In genomic region chr2:27734328-27734727, GRCm38 (mm10) we compare ENCODE assay signal across 9 mouse cellular contexts. TPM values are rescaled to one million over a fixed set of nuclear protein-coding genes. Genes with fewer than 3 reads are reported as not detected.
DNase-seq lines count a peak whose midpoint lies in the region; ATAC-seq and TF ChIP-seq lines count a peak whose summit lies in the region.
"Had no signal": no experiment of that assay in that cellular context is flagged by ENCODE, and none has a peak within 500 bp of the region (broad histone marks: within the 10 kb centered on the region; RNA-seq: fewer than 3 reads in every experiment).

No protein-coding gene starts in this region.

- peaks cover 25% of the 10 kb centered on the region for H3K4me1 ChIP-seq in hindbrain, postnatal 0 days (ENCODE audit: insufficient read depth, low read length)
- H3K4me1 ChIP-seq in hindbrain, embryonic 11.5 days (replicated peaks; ENCODE audit: control insufficient read depth, insufficient read depth, low read length), result peaks cover 20% of the 10 kb centered on the region
- peaks cover 16% of the 10 kb centered on the region for H3K4me1 ChIP-seq in embryonic facial prominence, embryonic 11.5 days (ENCODE audit: control insufficient read depth, insufficient read depth, low read length)
- peaks cover 45% of the 10 kb centered on the region for H3K4me1 ChIP-seq in heart, postnatal 0 days (ENCODE audit: control insufficient read depth, insufficient read depth)

- no peaks in the 10 kb centered on the region for H3K27me3 ChIP-seq in hindbrain, postnatal 0 days (ENCODE audit: insufficient read depth, low read length)
- no peaks in the 10 kb centered on the region for H3K27me3 ChIP-seq in hindbrain, embryonic 11.5 days (ENCODE audit: control insufficient read depth, insufficient read depth, low read length)
- H3K27me3 ChIP-seq in embryonic facial prominence, embryonic 11.5 days (ENCODE audit: control insufficient read depth, insufficient read depth, low read length), result no peaks in the 10 kb centered on the region
- H3K27me3 ChIP-seq in heart, postnatal 0 days (ENCODE audit: control insufficient read depth, insufficient read depth, low read length), result no peaks in the 10 kb centered on the region

- no peak for ATAC-seq in hindbrain, postnatal 0 days
- ATAC-seq in hindbrain, embryonic 11.5 days (ENCODE audit: low FRiP score), result no peak
- no peak for ATAC-seq in embryonic facial prominence, embryonic 11.5 days (replicated peaks; ENCODE audit: insufficient number of reproducible peaks, low FRiP score, low TSS enrichment, low read depth)
- ATAC-seq in heart, postnatal 0 days (ENCODE audit: insufficient read depth, low read depth), result peak; percentile 24
- ATAC-seq in CD4-positive, CD25-positive, alpha-beta regulatory T cell, adult 4 months, result no peak

- no peak for TF ChIP-seq CTCF in hindbrain, postnatal 0 days (IDR thresholded peaks at IDR 0.05; ENCODE audit: low read depth)
- no peak for TF ChIP-seq CTCF in heart, postnatal 0 days (IDR thresholded peaks at IDR 0.05; ENCODE audit: low read depth)

- no peak overlapping the region for H3K4me2 ChIP-seq in hindbrain, postnatal 0 days (ENCODE audit: low read depth, low read length)
- no peak overlapping the region for H3K4me2 ChIP-seq in hindbrain, embryonic 11.5 days (replicated peaks; ENCODE audit: low read depth, low read length)
- H3K4me2 ChIP-seq in embryonic facial prominence, embryonic 11.5 days (ENCODE audit: low read depth, low read length), result no peak overlapping the region
- no peak overlapping the region for H3K4me2 ChIP-seq in heart, postnatal 0 days (ENCODE audit: low read depth, low read length)

- no peak for TF ChIP-seq EP300 in heart, postnatal 0 days (IDR thresholded peaks at IDR 0.05; ENCODE audit: low read depth)

- no peaks in the 10 kb centered on the region for H3K36me3 ChIP-seq in hindbrain, postnatal 0 days (ENCODE audit: insufficient read depth, low read length)
- no peaks in the 10 kb centered on the region for H3K36me3 ChIP-seq in hindbrain, embryonic 11.5 days (ENCODE audit: control insufficient read depth, insufficient read depth, low read length)
- H3K36me3 ChIP-seq in embryonic facial prominence, embryonic 11.5 days (replicated peaks; ENCODE audit: control insufficient read depth, insufficient read depth, low read depth, low read length), result no peaks in the 10 kb centered on the region
- H3K36me3 ChIP-seq in heart, postnatal 0 days (replicated peaks; ENCODE audit: control insufficient read depth, insufficient read depth, low read length), result peaks cover 17% of the 10 kb centered on the region; the same call in 1 of the 2 replicates

- WGBS in hindbrain, postnatal 0 days, result 8% methylated on average over 1 of the region's 1 CpGs
- 25% methylated on average over 1 of the region's 1 CpGs for WGBS in hindbrain, embryonic 11.5 days
- WGBS in embryonic facial prominence, embryonic 11.5 days, result 8% methylated on average over 1 of the region's 1 CpGs
- 0% methylated on average over 1 of the region's 1 CpGs for WGBS in heart, postnatal 0 days

- DNase-seq in hindbrain, postnatal 0 days (ENCODE audit: low spot score), result peak; percentile 16
- no peak for DNase-seq in hindbrain, embryonic 11.5 days (ENCODE audit: low spot score)
- peak; percentile 46 for DNase-seq in embryonic facial prominence, embryonic 11.5 days (ENCODE audit: low spot score)
- no peak for DNase-seq in heart, postnatal 0 days (ENCODE audit: low spot score)
- DNase-seq in lung, postnatal 10 days, result peak; percentile 52
- no peak for DNase-seq in cerebellum, adult 18-20 months
- DNase-seq in adrenal gland, postnatal 4 days (ENCODE audit: low spot score in 2 of 2), result no peak
- DNase-seq: cerebellum, postnatal 14 days had no signal

- no peak overlapping the region for H3K9ac ChIP-seq in hindbrain, postnatal 0 days (replicated peaks; ENCODE audit: low read length)
- no peak overlapping the region for H3K9ac ChIP-seq in hindbrain, embryonic 11.5 days (ENCODE audit: low read depth, low read length)
- H3K9ac ChIP-seq in embryonic facial prominence, embryonic 11.5 days (replicated peaks; ENCODE audit: low read length), result no peak overlapping the region
- H3K9ac ChIP-seq in heart, postnatal 0 days (replicated peaks; ENCODE audit: low read depth, low read length), result no peak overlapping the region

- no peak overlapping the region for H3K27ac ChIP-seq in hindbrain, postnatal 0 days
- no peak overlapping the region for H3K27ac ChIP-seq in hindbrain, embryonic 11.5 days (ENCODE audit: low read depth, low read length)
- no peak overlapping the region for H3K27ac ChIP-seq in embryonic facial prominence, embryonic 11.5 days (replicated peaks; ENCODE audit: low read depth, low read length)
- H3K27ac ChIP-seq in heart, postnatal 0 days (ENCODE audit: low read depth), result peak overlapping the region; percentile 59

- no peak overlapping the region for H3K4me3 ChIP-seq in hindbrain, postnatal 0 days (ENCODE audit: low read length)
- H3K4me3 ChIP-seq in hindbrain, embryonic 11.5 days (ENCODE audit: low read depth, low read length), result no peak overlapping the region
- H3K4me3 ChIP-seq in embryonic facial prominence, embryonic 11.5 days (ENCODE audit: low read depth, low read length), result no peak overlapping the region
- H3K4me3 ChIP-seq in heart, postnatal 0 days (ENCODE audit: low read depth, low read length), result no peak overlapping the region

- no peaks in the 10 kb centered on the region for H3K9me3 ChIP-seq in hindbrain, postnatal 0 days (ENCODE audit: low read length)
- no peaks in the 10 kb centered on the region for H3K9me3 ChIP-seq in hindbrain, embryonic 11.5 days (ENCODE audit: control insufficient read depth, low read length)
- no peaks in the 10 kb centered on the region for H3K9me3 ChIP-seq in embryonic facial prominence, embryonic 11.5 days (replicated peaks; ENCODE audit: control insufficient read depth, low read length)
- H3K9me3 ChIP-seq in heart, postnatal 0 days (replicated peaks; ENCODE audit: control insufficient read depth, low read length), result no peaks in the 10 kb centered on the region

RNA-seq across cellular contexts. Expression of gene Rxra, which starts 58.1 kb away (rescaled TPM):
- total RNA-seq in hindbrain, postnatal 0 days (2014; rRNA removed), result 32.5 and 34.0 TPM in 2 replicates
- polyA plus RNA-seq in hindbrain, postnatal 0 days (2015; fragmentation: Nextera tagmentation; extraction: Ambion mirVana), result 3.5 and 3.9 TPM in 2 replicates
- 6.5 and 7.6 TPM in 2 replicates for polyA plus RNA-seq in hindbrain, embryonic 11.5 days (2014; fragmentation: Nextera tagmentation; extraction: Ambion mirVana)
- polyA plus RNA-seq in embryonic facial prominence, embryonic 11.5 days (2014; fragmentation: Nextera tagmentation; extraction: Ambion mirVana), result 7.6 and 9.7 TPM in 2 replicates
- total RNA-seq in heart, postnatal 0 days (2014; rRNA removed; ENCODE audit: low replicate concordance), result 56.9 and 81.7 TPM in 2 replicates
- 4.9 and 5.5 TPM in 2 replicates for polyA plus RNA-seq in heart, postnatal 0 days (2015; fragmentation: Nextera tagmentation; extraction: Ambion mirVana)
- 1 to 10 TPM; 3.3 to 7.8 TPM for polyA plus RNA-seq in CD4-positive, CD25-positive, alpha-beta regulatory T cell, adult 4 months (2017; shearing (Covaris generic))
- total RNA-seq in adrenal gland, postnatal 4 days (2021), result 10 to 100 TPM; 58.4 to 59.3 TPM

Comparison
In these comparisons a context has a peak if more than half of its experiments do, and no peak if none do; other contexts are left out.
1. DNase-seq: peak in hindbrain, postnatal 0 days (single experiment), embryonic facial prominence, embryonic 11.5 days (single experiment) and lung, postnatal 10 days (single experiment); none in hindbrain, embryonic 11.5 days (single experiment), heart, postnatal 0 days (single experiment), cerebellum, adult 18-20 months (0 of 2) and adrenal gland, postnatal 4 days (0 of 2).